Mouse (Mus musculus): Measurements from ENCODE around the gene Gm43191.

The Gm43191 gene

GRCm38 (mm10) chr3:116661870-116662414, 19.1 kb downstream of the Gm43191 start:
- DNase-seq (ENCODE audit: low read depth, low spot score): no peak

- DNase-seq (ENCODE audit: low read depth, low spot score): no peak
Observed at GRCm38 (mm10) chr3:116661288-116661869, 19.7 kb downstream of the Gm43191 start.

- no peak for DNase-seq (ENCODE audit: low read depth, low spot score)
Observed at GRCm38 (mm10) chr3:116659856-116660430, 21.1 kb downstream of the Gm43191 start.

- DNase-seq (ENCODE audit: low read depth, low spot score): no peak
Observed at GRCm38 (mm10) chr3:116658928-116659565, 22.0 kb downstream of the Gm43191 start.

GRCm38 (mm10) chr3:116656184-116656965, 24.7 kb downstream of the Gm43191 start:
- DNase-seq (ENCODE audit: low read depth, low spot score): peak; percentile 86

- DNase-seq (ENCODE audit: low read depth, low spot score): peak; percentile 69
Observed at GRCm38 (mm10) chr3:116654051-116654450, 27.0 kb downstream of the Gm43191 start.

- no peak for DNase-seq (ENCODE audit: low read depth, low spot score)
Observed at GRCm38 (mm10) chr3:116653278-116653945, 27.6 kb downstream of the Gm43191 start.

- DNase-seq (ENCODE audit: low read depth, low spot score): peak; percentile 58
Observed at GRCm38 (mm10) chr3:116652033-116652446, 29.0 kb downstream of the Gm43191 start.

GRCm38 (mm10) chr3:116650698-116651097, 30.4 kb downstream of the Gm43191 start:
- no peak for DNase-seq (ENCODE audit: low read depth, low spot score)

GRCm38 (mm10) chr3:116648805-116649204, 32.3 kb downstream of the Gm43191 start:
- no peak for DNase-seq (ENCODE audit: low read depth, low spot score)

- DNase-seq (ENCODE audit: low read depth, low spot score): no peak
Observed at GRCm38 (mm10) chr3:116646387-116646786, 34.7 kb downstream of the Gm43191 start.

GRCm38 (mm10) chr3:116642373-116642772, 38.7 kb downstream of the Gm43191 start:
- DNase-seq (ENCODE audit: low read depth, low spot score): no peak

GRCm38 (mm10) chr3:116641811-116642371, 39.2 kb downstream of the Gm43191 start:
- no peak for DNase-seq (ENCODE audit: low read depth, low spot score)

- DNase-seq (ENCODE audit: low read depth, low spot score): peak; percentile 70
Observed at GRCm38 (mm10) chr3:116640024-116640423, 41.0 kb downstream of the Gm43191 start.

GRCm38 (mm10) chr3:116638572-116638971, 42.5 kb downstream of the Gm43191 start:
- DNase-seq (ENCODE audit: low read depth, low spot score): no peak

GRCm38 (mm10) chr3:116637693-116638476, 43.2 kb downstream of the Gm43191 start:
- DNase-seq (ENCODE audit: low read depth, low spot score): no peak

- no peak for DNase-seq (ENCODE audit: low read depth, low spot score)
Observed at GRCm38 (mm10) chr3:116635799-116636198, 45.3 kb downstream of the Gm43191 start.

- DNase-seq (ENCODE audit: low read depth, low spot score): no peak
Observed at GRCm38 (mm10) chr3:116634853-116635252, 46.2 kb downstream of the Gm43191 start.

- DNase-seq (ENCODE audit: low read depth, low spot score): no peak
Observed at GRCm38 (mm10) chr3:116634091-116634490, 47.0 kb downstream of the Gm43191 start.

GRCm38 (mm10) chr3:116632971-116633370, 48.1 kb downstream of the Gm43191 start:
- no peak for DNase-seq (ENCODE audit: low read depth, low spot score)

Measured in ZHBTc4 (cell line).